Mouse (Mus musculus) lung, adult 2 months (tissue): Measurements from ENCODE around the gene Mafk.

ENCODE experiments used
- CTCF ChIP-seq: fragments of 200-500 bp; IDR thresholded peaks from 2 replicates; pipeline ENCODE4 v1.5.1; 2011; ENCODE audit warnings: mild to moderate bottlenecking, low read length, control low read depth; ENCODE audit not compliant: insufficient read depth
- POLR2A ChIP-seq: fragments of 200-500 bp; IDR thresholded peaks from 2 replicates; pipeline ENCODE4 v1.6.1; 2011; ENCODE audit warnings: low read depth, mild to moderate bottlenecking, control low read depth, low read length, borderline replicate concordance; ENCODE audit errors: extremely low read depth

GRCm38 (mm10) chr5:139818801-139819200, 27.5 kb downstream of the Mafk start:
- TF ChIP-seq POLR2A, result no peak
- peak; percentile 54 for TF ChIP-seq CTCF
